Mouse (Mus musculus) E14TG2a.4 (cell line): ENCODE results near the gene Ccdc77.
A peak's percentile ranks its signal among the peaks of the same experiment; 100 is the strongest.

Experiments used
- CTCF ChIP-seq: conservative IDR thresholded peaks from 2 replicates; pipeline ENCODE4 v1.5.1; 2014; ENCODE audit warnings: low read length
- POU5F1 ChIP-seq: IDR thresholded peaks from 2 replicates; pipeline ENCODE4 v1.6.1; 2014; ENCODE audit warnings: low read length, borderline replicate concordance

GRCm38 (mm10) chr6:120301137-120301536 lies 63.0 kb downstream of the Ccdc77 start:
- TF ChIP-seq CTCF: peak; percentile 45
- no peak for TF ChIP-seq POU5F1
